Mouse (Mus musculus) myocyte (in vitro differentiated cells): Measurements from ENCODE around the gene Zpr1.

ENCODE experiments used
- CEBPB ChIP-seq: IDR thresholded peaks from 2 replicates; pipeline ENCODE4 v1.6.1; 2011; ENCODE audit warnings: mild to moderate bottlenecking, moderate library complexity; ENCODE audit not compliant: poor library complexity, insufficient read depth, severe bottlenecking
- E2F4 ChIP-seq: IDR thresholded peaks from one replicate; pipeline ENCODE4 v1.6.1; 2011; ENCODE audit warnings: mild to moderate bottlenecking, control low read depth, moderate library complexity; ENCODE audit not compliant: insufficient read depth
- MAX ChIP-seq: IDR thresholded peaks from one replicate; pipeline ENCODE4 v1.6.1; 2011; ENCODE audit warnings: low read depth, mild to moderate bottlenecking, control low read depth
- MYOD1 ChIP-seq, 3 experiments: IDR thresholded peaks; one replicate each; pipeline ENCODE4 v1.6.1; 2011; ENCODE audit warnings: control low read depth in 2 of 3, low read depth in 2 of 3, mild to moderate bottlenecking in 2 of 3, moderate library complexity in 1 of 3; ENCODE audit not compliant: insufficient read length in 2 of 3, control insufficient read depth in 1 of 3
- MYOG ChIP-seq, 3 experiments: IDR thresholded peaks; one replicate each; pipeline ENCODE4 v1.6.1; 2011; ENCODE audit warnings: control low read depth in 2 of 3, low read depth in 2 of 3, mild to moderate bottlenecking in 2 of 3; ENCODE audit not compliant: insufficient read length in 2 of 3, control insufficient read depth in 1 of 3, insufficient read depth in 1 of 3
- POLR2A ChIP-seq: IDR thresholded peaks from one replicate; pipeline ENCODE4 v1.6.1; 2011; ENCODE audit warnings: low read depth, mild to moderate bottlenecking, control low read depth, moderate library complexity; ENCODE audit not compliant: insufficient read length
- POLR2AphosphoS2 ChIP-seq: IDR thresholded peaks from one replicate; pipeline ENCODE4 v1.6.1; 2011; ENCODE audit warnings: low read depth, control low read depth; ENCODE audit not compliant: insufficient read length
- REST ChIP-seq: IDR thresholded peaks from one replicate; pipeline ENCODE4 v1.6.1; 2011; ENCODE audit warnings: mild to moderate bottlenecking, control low read depth, moderate library complexity; ENCODE audit not compliant: insufficient read depth, insufficient read length
- SRF ChIP-seq: IDR thresholded peaks from one replicate; pipeline ENCODE4 v1.6.1; 2011; ENCODE audit warnings: low read depth; ENCODE audit not compliant: control insufficient read depth, insufficient read length
- TCF12 ChIP-seq: IDR thresholded peaks from one replicate; pipeline ENCODE4 v1.6.1; 2011; ENCODE audit warnings: mild to moderate bottlenecking, control low read depth; ENCODE audit not compliant: poor library complexity, insufficient read depth, severe bottlenecking
- TCF3 ChIP-seq: IDR thresholded peaks from one replicate; pipeline ENCODE4 v1.6.1; 2011; ENCODE audit warnings: low read depth, control low read depth; ENCODE audit not compliant: insufficient read length
- USF1 ChIP-seq: IDR thresholded peaks from one replicate; pipeline ENCODE4 v1.6.1; 2011; ENCODE audit warnings: low read depth, mild to moderate bottlenecking, control low read depth, moderate library complexity

GRCm38 (mm10) chr9:46314507-46314906 is 41.6 kb downstream of the Zpr1 start:
- TF ChIP-seq MYOD1 (IDR thresholded peaks at IDR 0.05; ENCODE audit: control insufficient read depth in 1 of 3, insufficient read length in 2 of 3, low read depth in 2 of 3) (no peak), MAX (no peak), POLR2A (no peak), POLR2AphosphoS2 (no peak), CEBPB (no peak), TCF12 (no peak), USF1 (no peak), MYOG (IDR thresholded peaks at IDR 0.05; ENCODE audit: control insufficient read depth in 1 of 3, insufficient read depth in 1 of 3, insufficient read length in 2 of 3, low read depth in 2 of 3) (no peak), REST (no peak), TCF3 (no peak), E2F4 (no peak), SRF (no peak)
